ENCODE assay signal across 23 mouse cellular contexts in the genomic region with DNA sequence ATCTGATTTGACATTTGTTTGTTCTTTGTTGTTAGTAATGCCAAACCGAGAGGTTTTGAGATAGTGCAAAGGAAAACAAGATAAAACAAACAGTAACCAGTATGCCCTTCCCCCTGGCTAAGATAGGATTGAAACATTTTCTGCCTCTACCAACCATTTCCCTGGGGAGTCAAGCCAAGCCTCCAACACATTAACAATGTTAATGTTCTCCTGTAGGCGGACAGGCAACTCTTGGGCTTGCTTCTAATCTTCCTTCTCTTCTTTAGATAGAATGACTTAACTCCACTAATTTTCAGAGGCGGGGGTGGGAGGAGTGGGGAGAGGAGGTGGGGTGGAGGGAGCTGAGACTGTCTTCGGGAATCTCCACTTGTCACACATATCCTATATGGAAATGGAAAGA. TPM values are rescaled to one million over a fixed set of nuclear protein-coding genes. Genes with fewer than 3 reads are reported as not detected.
DNase-seq lines count a peak whose midpoint lies in the region; ATAC-seq and TF ChIP-seq lines count a peak whose summit lies in the region.
"Had no signal": no experiment of that assay in that cellular context is flagged by ENCODE, and none has a peak within 500 bp of the region (broad histone marks: within the 10 kb centered on the region; RNA-seq: fewer than 3 reads in every experiment).

No protein-coding gene starts in this region.

- no peaks in the 10 kb centered on the region for H3K36me3 ChIP-seq in embryonic facial prominence, embryonic 14.5 days (ENCODE audit: control insufficient read depth, insufficient read depth, low read length)
- no peaks in the 10 kb centered on the region for H3K36me3 ChIP-seq in embryonic facial prominence, embryonic 10.5 days (replicated peaks)
- no peaks in the 10 kb centered on the region for H3K36me3 ChIP-seq in lung, embryonic 14.5 days (ENCODE audit: insufficient read depth)
- H3K36me3 ChIP-seq in stomach, embryonic 14.5 days (ENCODE audit: control insufficient read depth, insufficient read depth, low read length): no peaks in the 10 kb centered on the region
- H3K36me3 ChIP-seq: forebrain, embryonic 12.5 days; heart, embryonic 13.5 days; hindbrain, embryonic 13.5 days; intestine, embryonic 15.5 days had no signal

- H3K9me3 ChIP-seq in embryonic facial prominence, embryonic 14.5 days (ENCODE audit: control insufficient read depth, low read length): no peaks in the 10 kb centered on the region
- no peaks in the 10 kb centered on the region for H3K9me3 ChIP-seq in embryonic facial prominence, embryonic 10.5 days
- H3K9me3 ChIP-seq in lung, embryonic 14.5 days (ENCODE audit: low read depth, low read length): no peaks in the 10 kb centered on the region
- no peaks in the 10 kb centered on the region for H3K9me3 ChIP-seq in stomach, embryonic 14.5 days (ENCODE audit: control insufficient read depth, low read depth, low read length)
- H3K9me3 ChIP-seq: forebrain, embryonic 12.5 days; heart, embryonic 13.5 days; hindbrain, embryonic 13.5 days; intestine, embryonic 15.5 days had no signal

- 21% methylated on average over 4 of the region's 4 CpGs for WGBS in embryonic facial prominence, embryonic 14.5 days
- WGBS in embryonic facial prominence, embryonic 10.5 days: 30% methylated on average over 4 of the region's 4 CpGs
- 13% methylated on average over 4 of the region's 4 CpGs for WGBS in lung, embryonic 14.5 days
- WGBS in stomach, embryonic 14.5 days: 12% methylated on average over 4 of the region's 4 CpGs

- DNase-seq in embryonic facial prominence, embryonic 14.5 days (ENCODE audit: low spot score): peak; percentile 35
- no peak for DNase-seq in embryonic facial prominence, embryonic 10.5 days (ENCODE audit: low spot score)
- DNase-seq in lung, embryonic 14.5 days: peak; percentile 16
- no peak for DNase-seq in lung, postnatal 25 days (ENCODE audit: low spot score)
- DNase-seq in ZHBTc4 (ENCODE audit: low read depth, low spot score): peak; percentile 20
- no peak for DNase-seq in B cell, adult 2 months
- DNase-seq: adrenal gland, postnatal 14 days; cerebellum, adult 11 months; cerebellum, postnatal 25 days; gastrocnemius, postnatal 10 days; heart, adult 11 months; kidney, adult 9 months; kidney, postnatal 25 days; layer of hippocampus, adult 9-11 months; lung, postnatal 10 days; spleen, adult 18-20 months had no signal

- H3K9ac ChIP-seq in embryonic facial prominence, embryonic 14.5 days (ENCODE audit: low read depth, low read length): no peak overlapping the region
- H3K9ac ChIP-seq in lung, embryonic 14.5 days: no peak overlapping the region
- H3K9ac ChIP-seq in stomach, embryonic 14.5 days (replicated peaks; ENCODE audit: low read depth, low read length): no peak overlapping the region
- H3K9ac ChIP-seq: forebrain, embryonic 12.5 days; heart, embryonic 13.5 days; hindbrain, embryonic 13.5 days; intestine, embryonic 15.5 days had no signal

- ATAC-seq in embryonic facial prominence, embryonic 14.5 days (ENCODE audit: low read depth): no peak
- no peak for ATAC-seq in lung, embryonic 14.5 days (ENCODE audit: insufficient read depth)
- 0 out of 2 replicates have a peak, but pooled peaks have one; percentile 28 for ATAC-seq in stomach, embryonic 14.5 days (ENCODE audit: insufficient number of reproducible peaks, insufficient read depth, low FRiP score, low read depth)
- ATAC-seq: intestine, embryonic 15.5 days; midbrain, embryonic 16.5 days had no signal

- no peak overlapping the region for H3K27ac ChIP-seq in embryonic facial prominence, embryonic 14.5 days (replicated peaks; ENCODE audit: low read depth, low read length)
- H3K27ac ChIP-seq in embryonic facial prominence, embryonic 10.5 days (replicated peaks): no peak overlapping the region
- H3K27ac ChIP-seq in lung, embryonic 14.5 days (ENCODE audit: low read depth): no peak overlapping the region
- H3K27ac ChIP-seq in stomach, embryonic 14.5 days (ENCODE audit: low read length): no peak overlapping the region
- H3K27ac ChIP-seq: forebrain, embryonic 12.5 days; heart, embryonic 13.5 days; hindbrain, embryonic 13.5 days; intestine, embryonic 15.5 days had no signal

- no peaks in the 10 kb centered on the region for H3K27me3 ChIP-seq in embryonic facial prominence, embryonic 14.5 days (replicated peaks; ENCODE audit: control insufficient read depth, insufficient read depth, low read length)
- H3K27me3 ChIP-seq in embryonic facial prominence, embryonic 10.5 days (replicated peaks; ENCODE audit: low read depth, poor library complexity, severe bottlenecking): no peaks in the 10 kb centered on the region
- H3K27me3 ChIP-seq in lung, embryonic 14.5 days (ENCODE audit: insufficient read depth, low read length): no peaks in the 10 kb centered on the region
- H3K27me3 ChIP-seq in stomach, embryonic 14.5 days (ENCODE audit: control insufficient read depth, insufficient read depth, low read length): no peaks in the 10 kb centered on the region
- H3K27me3 ChIP-seq: CH12.LX; forebrain, embryonic 12.5 days; hindbrain, embryonic 13.5 days; intestine, embryonic 15.5 days had no signal

- H3K4me1 ChIP-seq in embryonic facial prominence, embryonic 14.5 days (ENCODE audit: control insufficient read depth, insufficient read depth, low read length): 0 out of 2 replicates have a peak, but pooled peaks cover 6% of the 10 kb centered on the region
- peaks cover 9% of the 10 kb centered on the region for H3K4me1 ChIP-seq in embryonic facial prominence, embryonic 10.5 days
- no peaks in the 10 kb centered on the region for H3K4me1 ChIP-seq in lung, embryonic 14.5 days (ENCODE audit: insufficient read depth)
- no peaks in the 10 kb centered on the region; the same call in 1 of the 2 replicates for H3K4me1 ChIP-seq in stomach, embryonic 14.5 days (ENCODE audit: control insufficient read depth, insufficient read depth, low read length)
- H3K4me1 ChIP-seq: forebrain, embryonic 12.5 days; heart, embryonic 13.5 days; intestine, embryonic 15.5 days had no signal

- no peak for TF ChIP-seq CTCF in lung, embryonic 14.5 days (IDR thresholded peaks at IDR 0.05; ENCODE audit: low read depth)

- H3K4me3 ChIP-seq in embryonic facial prominence, embryonic 14.5 days (ENCODE audit: low read depth, low read length): no peak overlapping the region
- H3K4me3 ChIP-seq in embryonic facial prominence, embryonic 10.5 days: no peak overlapping the region
- no peak overlapping the region for H3K4me3 ChIP-seq in lung, embryonic 14.5 days (ENCODE audit: low read depth, low read length)
- no peak overlapping the region for H3K4me3 ChIP-seq in stomach, embryonic 14.5 days (ENCODE audit: low read depth, low read length)
- H3K4me3 ChIP-seq: forebrain, embryonic 12.5 days; heart, embryonic 13.5 days; hindbrain, embryonic 13.5 days; intestine, embryonic 15.5 days had no signal

- H3K4me2 ChIP-seq in embryonic facial prominence, embryonic 14.5 days (ENCODE audit: low read depth, low read length): no peak overlapping the region
- H3K4me2 ChIP-seq in lung, embryonic 14.5 days: no peak overlapping the region
- no peak overlapping the region for H3K4me2 ChIP-seq in stomach, embryonic 14.5 days (replicated peaks; ENCODE audit: low read depth, low read length)
- H3K4me2 ChIP-seq: forebrain, embryonic 12.5 days; heart, embryonic 13.5 days; hindbrain, embryonic 13.5 days; intestine, embryonic 15.5 days had no signal

RNA-seq across cellular contexts. Expression of gene Man2a1, which starts 22.2 kb away (rescaled TPM):
- 10.5 and 12.8 TPM in 2 replicates for polyA plus RNA-seq in embryonic facial prominence, embryonic 14.5 days (2014; fragmentation: Nextera tagmentation; extraction: Ambion mirVana)
- polyA plus RNA-seq in embryonic facial prominence, embryonic 10.5 days (2016; fragmentation: Nextera tagmentation; extraction: Ambion mirVana): 5.8 and 6.4 TPM in 2 replicates
- 9.0 and 10.3 TPM in 2 replicates for polyA plus RNA-seq in lung, embryonic 14.5 days (2014; fragmentation: Nextera tagmentation; extraction: Ambion mirVana)
- 16.1 and 19.5 TPM in 2 replicates for polyA plus RNA-seq in stomach, embryonic 14.5 days (2014; fragmentation: Nextera tagmentation; extraction: Ambion mirVana)

Comparison
In these comparisons a context has a peak if more than half of its experiments do, and no peak if none do; other contexts are left out.
1. DNase-seq: peak in embryonic facial prominence, embryonic 14.5 days (single experiment), lung, embryonic 14.5 days (single experiment) and ZHBTc4 (single experiment); none in embryonic facial prominence, embryonic 10.5 days (single experiment), lung, postnatal 25 days (single experiment) and B cell, adult 2 months (0 of 2).